Mouse (Mus musculus) 416B (cell line): Measurements from ENCODE around the gene Mafk.

Experiments
- DNase-seq: peaks from one replicate; pipeline ENCODE4 v3.0.0; 2011; ENCODE audit warnings: low read depth

Mafk gene

DNA sequence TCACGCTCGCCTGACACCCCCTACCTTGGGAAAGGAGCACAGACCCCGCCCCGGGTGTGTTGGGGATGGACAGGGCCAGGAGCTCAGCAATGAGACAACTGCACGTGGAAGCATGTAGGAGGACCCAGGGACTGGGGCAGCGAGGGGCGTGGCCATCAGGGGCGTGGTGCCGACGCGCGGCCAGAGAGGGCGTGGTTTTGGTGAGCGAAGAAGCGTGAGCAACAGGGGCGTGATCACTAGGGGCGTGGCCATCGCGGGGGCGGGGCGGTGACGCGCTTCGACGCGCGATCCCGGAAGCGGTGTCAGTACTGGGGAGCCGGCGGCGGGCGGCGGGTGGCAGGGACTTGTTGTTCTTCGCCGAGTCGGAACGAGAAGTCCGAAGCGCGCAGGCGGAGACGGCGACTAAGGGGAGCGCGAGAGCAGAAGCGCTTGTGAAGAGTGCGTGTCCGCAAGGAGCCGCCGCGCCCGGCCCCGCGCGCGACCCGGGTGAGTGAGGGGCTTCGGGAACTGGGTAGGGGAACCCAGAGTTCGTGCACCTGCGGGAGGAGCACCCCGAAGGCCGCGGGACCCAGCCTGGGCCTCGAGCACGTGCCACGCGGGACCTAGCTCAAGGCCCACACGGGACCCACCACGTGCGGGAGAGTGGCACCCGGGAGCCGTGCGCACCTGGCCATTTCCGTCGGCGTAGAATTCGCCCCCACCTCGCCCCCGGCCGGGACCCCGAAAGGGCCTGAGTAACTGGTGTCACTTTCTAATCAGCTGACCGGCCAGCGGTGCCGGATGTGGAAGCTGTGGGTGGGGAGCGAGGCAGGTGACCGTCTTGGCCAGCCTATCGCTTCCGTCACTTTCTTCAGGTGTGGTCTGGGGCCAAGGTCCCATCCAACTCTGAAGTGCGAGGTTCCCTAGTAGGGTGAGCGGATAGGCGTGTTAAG is at the start of gene Mafk:
Gene Mafk, plus strand, starts transcription at position 287 of the 932 bp plus-strand sequence.
- DNase-seq, result peak; percentile 98

DNA sequence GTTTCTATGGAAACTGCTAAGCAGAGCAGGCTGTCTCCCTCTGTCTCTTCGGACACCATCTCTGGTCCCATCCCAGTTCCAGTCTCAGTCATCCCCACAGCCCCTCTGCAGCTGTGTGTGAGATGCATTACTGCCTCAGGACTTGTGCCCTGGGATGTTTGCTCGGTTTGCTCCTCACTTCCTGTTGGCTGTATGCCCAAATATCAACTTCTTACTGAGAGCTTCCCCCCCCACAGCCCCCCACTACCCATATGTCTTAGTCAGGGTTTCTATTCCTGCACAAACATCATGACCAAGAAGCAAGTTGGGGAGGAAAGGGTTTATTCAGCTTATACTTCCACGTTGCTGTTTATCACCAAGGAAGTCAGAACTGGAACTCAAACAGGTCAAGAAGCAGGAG is 48.7 kb upstream of the Mafk start:
- DNase-seq, result peak; percentile 69

DNA sequence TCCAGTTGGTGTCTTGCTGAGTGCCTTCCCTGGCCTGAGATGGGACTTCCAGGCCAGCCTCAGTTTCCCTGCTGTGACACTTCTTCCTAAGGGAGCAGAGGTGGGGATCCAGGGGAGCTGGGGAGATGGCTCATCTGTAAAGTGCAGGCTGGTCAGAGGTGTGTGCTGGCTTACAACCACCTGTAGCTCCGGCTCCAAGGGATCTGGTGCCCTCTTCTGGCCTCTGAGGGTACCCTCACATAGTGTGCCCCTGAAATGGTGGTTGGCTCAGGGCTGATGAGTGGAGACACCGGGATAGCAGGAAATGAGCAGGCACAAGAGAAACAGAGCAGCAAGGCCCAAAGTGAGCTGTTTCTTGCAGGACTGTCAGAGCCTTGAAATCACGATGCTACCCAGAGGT is 45.5 kb upstream of the Mafk start:
- DNase-seq, result peak; percentile 78

GRCm38 (mm10) chr5:139749413-139750125 is 41.7 kb upstream of the Mafk start:
- no peak for DNase-seq

GRCm38 (mm10) chr5:139750535-139750934 is 40.8 kb upstream of the Mafk start:
- DNase-seq, result peak; percentile 68

GRCm38 (mm10) chr5:139754753-139755152 is 36.6 kb upstream of the Mafk start:
- DNase-seq, result peak; percentile 38

- DNase-seq, result no peak
Measured at GRCm38 (mm10) chr5:139756135-139756534, 35.2 kb upstream of the Mafk start.

DNA sequence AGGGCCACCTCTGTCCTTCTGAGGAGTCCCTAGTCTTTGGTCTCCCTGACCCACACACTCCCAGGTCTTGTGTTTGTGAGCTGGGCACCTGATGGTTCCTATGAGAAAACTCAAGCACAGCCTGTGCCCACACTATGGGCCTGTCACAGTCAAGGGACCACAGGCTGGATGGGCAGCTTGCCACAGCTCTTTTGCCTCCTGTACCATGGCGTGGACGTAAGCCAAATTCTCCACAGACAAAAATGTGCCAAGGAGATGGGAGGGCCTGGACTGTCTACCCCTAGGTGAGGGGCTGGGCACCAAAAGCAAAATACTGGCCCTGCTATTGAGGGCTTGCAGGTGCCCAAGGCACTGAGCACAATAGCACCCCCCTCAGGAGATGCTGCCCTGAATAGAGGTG is 34.7 kb upstream of the Mafk start:
- DNase-seq, result no peak

DNA sequence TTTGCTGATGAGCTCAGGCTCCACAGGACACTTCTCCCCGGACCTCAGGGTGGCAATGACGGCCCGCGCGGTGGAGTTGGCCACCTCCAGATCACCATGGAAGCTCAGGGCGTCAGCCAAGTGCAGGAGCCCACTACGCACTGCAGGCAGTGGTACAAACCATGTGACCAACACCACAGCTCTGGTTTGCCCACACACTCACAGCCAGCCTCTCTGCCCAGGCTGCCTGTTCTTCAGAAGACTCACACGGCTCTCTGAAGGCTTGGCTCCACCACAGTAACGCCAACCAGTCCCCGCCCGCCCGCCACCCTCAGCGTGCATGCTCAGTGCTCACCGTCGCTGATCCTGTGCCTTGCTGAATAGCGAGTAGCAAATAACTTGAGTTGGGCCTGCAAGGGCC is 33.2 kb upstream of the Mafk start:
- no peak for DNase-seq

DNA sequence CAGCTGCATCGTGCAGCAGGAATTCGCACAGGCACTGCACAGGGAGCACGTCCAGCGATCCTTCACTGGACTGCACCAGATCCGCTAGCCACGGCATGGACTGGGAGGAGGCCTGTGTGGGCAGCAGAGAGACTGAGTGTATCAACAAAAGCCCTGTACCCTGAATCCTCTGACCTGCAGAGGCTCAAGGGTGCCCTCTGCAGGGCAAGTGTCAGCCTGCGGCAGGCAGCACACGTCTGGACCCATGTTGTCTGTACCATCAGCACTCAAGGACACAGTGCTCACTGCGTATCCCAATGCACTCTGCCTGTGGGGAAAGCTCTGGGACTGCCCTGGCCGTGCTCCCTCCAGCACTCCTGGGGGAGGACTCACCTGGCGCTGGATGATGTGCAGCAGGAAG is 27.0 kb upstream of the Mafk start:
- peak; percentile 49 for DNase-seq

- DNase-seq, result no peak
Measured at GRCm38 (mm10) chr5:139768216-139768615, 23.1 kb upstream of the Mafk start.

GRCm38 (mm10) chr5:139775216-139775926 is 15.9 kb upstream of the Mafk start, which contains the start of gene Ints1:
Gene Ints1 (minus strand): TSS chr5:139775674.
- DNase-seq, result peak; percentile 97

GRCm38 (mm10) chr5:139776966-139777365 is 14.3 kb upstream of the Mafk start:
- peak; percentile 92 for DNase-seq

- no peak for DNase-seq
Measured at GRCm38 (mm10) chr5:139781406-139781805, 9.9 kb upstream of the Mafk start.

DNA sequence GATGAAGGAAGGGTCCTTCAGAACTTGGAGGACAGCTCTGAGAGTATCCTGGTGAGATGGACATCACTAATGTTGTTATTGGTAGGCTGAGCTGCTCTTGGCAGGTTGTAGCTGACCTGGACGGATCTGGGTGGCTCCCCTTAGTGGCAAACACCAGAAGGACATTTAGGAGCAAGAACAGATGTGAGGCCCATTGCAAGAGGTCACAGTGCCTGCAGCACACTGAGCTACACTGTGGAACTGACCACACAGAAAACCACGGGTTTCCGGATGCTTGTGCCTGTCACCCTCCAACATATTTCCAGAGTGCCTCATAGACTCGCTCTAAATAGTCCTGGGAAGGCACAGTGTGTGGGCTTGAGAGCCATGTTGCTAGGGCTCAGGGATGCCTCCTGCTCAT is 1.8 kb upstream of the Mafk start:
- DNase-seq, result peak; percentile 89

- peak; percentile 50 for DNase-seq
Measured at GRCm38 (mm10) chr5:139792159-139792775, 954 bp downstream of the Mafk start.

GRCm38 (mm10) chr5:139792966-139793337 is 1.6 kb downstream of the Mafk start:
- DNase-seq, result no peak

GRCm38 (mm10) chr5:139793338-139794089 is 2.2 kb downstream of the Mafk start:
- peak; percentile 87 for DNase-seq

- no peak for DNase-seq
Measured at GRCm38 (mm10) chr5:139794137-139794536, 2.8 kb downstream of the Mafk start.

DNA sequence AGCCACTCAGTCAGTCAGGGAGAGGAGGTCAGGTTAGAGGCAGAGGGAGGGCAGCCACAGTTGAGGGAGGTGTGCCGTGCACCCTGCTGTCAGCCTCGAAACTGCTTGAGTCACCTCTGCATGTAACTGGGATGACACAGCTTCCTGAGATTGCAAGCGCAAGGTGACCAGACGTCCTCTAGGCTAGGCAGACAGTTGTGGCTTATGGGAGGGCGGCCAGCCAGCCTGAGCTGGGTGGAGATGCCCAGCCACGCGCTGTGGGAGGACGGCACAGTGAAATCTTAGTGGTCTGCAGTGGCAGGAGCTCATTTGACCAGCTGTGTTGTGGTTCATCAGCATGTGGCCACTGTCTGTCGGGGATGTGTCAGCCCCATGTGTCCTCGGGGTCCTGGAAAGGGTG is 3.6 kb downstream of the Mafk start:
- peak; percentile 91 for DNase-seq

DNA sequence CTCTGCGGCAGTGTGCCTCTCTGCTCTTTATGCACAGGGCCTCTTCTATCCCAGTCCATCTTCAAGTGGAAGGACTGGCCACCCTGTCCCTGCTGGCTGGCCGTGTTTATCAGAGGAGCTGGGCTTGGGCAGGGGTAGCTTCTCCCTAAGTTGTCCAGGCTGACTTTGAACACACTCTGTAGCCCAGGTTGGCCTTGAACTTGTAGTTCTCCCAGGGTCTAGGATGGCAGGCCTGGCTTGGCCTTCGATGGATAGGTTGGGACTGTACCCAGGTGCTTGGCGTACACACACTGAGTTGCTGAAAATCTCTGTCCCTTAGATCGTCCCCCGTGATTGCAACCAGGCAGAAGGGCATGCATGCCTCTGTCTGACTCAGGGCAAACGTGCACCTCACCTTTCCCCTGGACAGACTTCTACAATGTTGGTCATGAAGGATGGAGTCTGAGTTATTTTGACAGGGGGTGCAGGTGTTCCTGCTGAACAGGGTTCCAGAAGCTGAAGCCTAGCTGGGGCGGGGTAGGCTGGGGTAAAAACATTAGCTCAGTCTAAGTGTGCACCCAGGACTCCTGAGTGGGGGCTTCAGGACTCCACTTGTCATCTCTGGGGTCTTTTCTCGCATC is 4.8 kb downstream of the Mafk start:
- no peak for DNase-seq
